Mouse (Mus musculus) kidney, adult 2 months (tissue): ENCODE measurements around the gene Ptpn11. TPM values are rescaled to one million over a fixed set of nuclear protein-coding genes. Genes with fewer than 3 reads are reported as not detected.

ENCODE experiments used
- DNase-seq: peaks from one replicate; pipeline ENCODE4 v3.0.0; 2021
- H3K27ac ChIP-seq: fragments of 200-500 bp; 2 replicates; pipeline ENCODE4 v1.5.1; 2012; ENCODE audit warnings: low read depth, low read length, control low read depth, inconsistent platforms; ENCODE audit not compliant: insufficient read depth
- H3K27me3 ChIP-seq: fragments of 200-500 bp; replicated peaks from 2 replicates; pipeline ENCODE4 v1.6.1; 2012; ENCODE audit warnings: mild to moderate bottlenecking, moderate library complexity, low read length, inconsistent platforms; ENCODE audit not compliant: control insufficient read depth, insufficient read depth
- H3K36me3 ChIP-seq: fragments of 200-500 bp; 2 replicates; pipeline ENCODE4 v1.6.1; 2012; ENCODE audit warnings: mild to moderate bottlenecking, moderate library complexity, low read length, inconsistent platforms; ENCODE audit not compliant: control insufficient read depth, insufficient read depth
- H3K4me1 ChIP-seq: fragments of 200-500 bp; 2 replicates; pipeline ENCODE4 v1.6.1; 2011; ENCODE audit warnings: low read length; ENCODE audit not compliant: control insufficient read depth, insufficient read depth
- H3K4me3 ChIP-seq: fragments of 200-500 bp; 2 replicates; pipeline ENCODE4 v1.5.1; 2011; ENCODE audit warnings: mild to moderate bottlenecking, low read depth, low read length, control low read depth; ENCODE audit not compliant: insufficient read depth
- CTCF ChIP-seq: fragments of 200-500 bp; conservative IDR thresholded peaks from 2 replicates; pipeline ENCODE4 v1.5.1; 2011; ENCODE audit warnings: low read depth, mild to moderate bottlenecking, control low read depth, low read length, moderate library complexity, mixed read lengths; ENCODE audit not compliant: insufficient read depth, insufficient read length
- POLR2A ChIP-seq: fragments of 200-500 bp; IDR thresholded peaks from one replicate; pipeline ENCODE4 v1.6.1; 2011; ENCODE audit warnings: low read depth, low read length, control low read depth
- WGBS: fragments of 180-500 bp; shearing (Covaris S2); methylation state at CpG from one replicate; pipeline ENCODE4 v1.1.7; 2018; 5-methylcytosine and 5-hydroxymethylcytosine counted together
- polyA plus RNA-seq: library from polyadenylated mRNA; depleted of rRNA; stranded (reverse); fragments of >200 nt; gene quantifications from 2 replicates; pipeline ENCODE4 v1.2.3, GENCODE M21; 2012; rRNA removed

Ptpn11 gene
- polyA plus RNA-seq, 1 experiment = 32.4 TPM

DNA sequence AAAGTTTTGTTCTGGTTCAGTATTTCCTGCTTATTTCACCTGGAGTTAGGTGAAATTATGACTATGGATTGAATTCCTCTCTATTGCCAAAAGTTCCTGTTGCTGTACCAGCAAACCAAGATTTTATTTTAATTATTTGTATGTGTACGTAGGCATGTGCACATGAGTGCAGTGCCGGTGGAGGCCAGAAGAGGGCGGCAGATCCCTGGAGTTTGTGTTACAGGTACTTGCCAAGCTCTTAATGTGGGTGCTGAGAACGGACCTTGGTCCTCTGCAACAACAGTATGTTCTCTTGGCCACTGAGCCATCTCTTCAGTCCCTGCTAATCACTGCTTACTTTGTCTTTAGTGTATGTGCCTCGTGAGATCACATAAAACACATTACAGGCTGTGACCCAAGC, 109.4 kb downstream of the Ptpn11 start:
- H3K27me3 ChIP-seq = no peaks in the 10 kb centered on the region

More for the DNA sequence above, 109.4 kb downstream of the Ptpn11 start:
- no peaks in the 10 kb centered on the region for H3K4me1 ChIP-seq
- H3K4me3 ChIP-seq = no peak overlapping the region
- TF ChIP-seq POLR2A (no peak), CTCF (no peak)
- no peak overlapping the region for H3K27ac ChIP-seq
- H3K36me3 ChIP-seq = no peaks in the 10 kb centered on the region
- DNase-seq = no peak
- WGBS = 80% methylated on average over 5 of the region's 5 CpGs

Other genes with a start within 250 kb of the Ptpn11 start
- gene Rph3a, start 181.3 kb downstream of the Ptpn11 start, polyA plus RNA-seq = 0.80 and 0.83 TPM in 2 replicates
- gene Rpl6, start 13.1 kb upstream of the Ptpn11 start, polyA plus RNA-seq = 253 and 281 TPM in 2 replicates
- 10.1 and 12.3 TPM in 2 replicates for gene Hectd4, start 28.8 kb upstream of the Ptpn11 start, polyA plus RNA-seq
- gene Trafd1, start 194.2 kb upstream of the Ptpn11 start, polyA plus RNA-seq = 41.0 and 48.6 TPM in 2 replicates
- 7.0 and 8.1 TPM in 2 replicates for gene Naa25, start 206.5 kb upstream of the Ptpn11 start, polyA plus RNA-seq